Mouse (Mus musculus) MEL (cell line): ENCODE results near the gene Myh9. TPM values are rescaled to one million over a fixed set of nuclear protein-coding genes. Genes with fewer than 3 reads are reported as not detected.
A peak's percentile ranks its signal among the peaks of the same experiment; 100 is the strongest.
"Not testable (repeated sequence)": the region's sequence is repeated elsewhere in the genome, so short reads cannot be mapped to it uniquely, and the experiment has no call there.

ENCODE experiments used
- DNase-seq: peaks from one replicate; pipeline ENCODE4 v3.0.0; 2011; ENCODE audit warnings: low read depth, low spot score
- H3K27ac ChIP-seq: 2 replicates; pipeline ENCODE4 v1.5.1; 2012; ENCODE audit warnings: low read depth, mild to moderate bottlenecking, control low read depth, low read length, moderate library complexity; ENCODE audit not compliant: control insufficient read depth
- H3K27me3 ChIP-seq, 2 experiments: fragments of 150-350 bp in 1 of 2; sonication (generic) in 1 of 2; 2 replicates each; pipeline ENCODE4 v1.6.1; 2012; ENCODE audit warnings: low read length in 2 of 2, mild to moderate bottlenecking in 2 of 2, improper control_type of control experiment in 1 of 2, moderate library complexity in 1 of 2; ENCODE audit not compliant: insufficient read depth in 2 of 2, control insufficient read depth in 1 of 2
- H3K36me3 ChIP-seq, 2 experiments: 2 replicates each; pipeline ENCODE4 v1.6.1; 2012 to 2014; ENCODE audit warnings: low read length in 2 of 2, improper control_type of control experiment in 1 of 2, inconsistent platforms in 1 of 2, mild to moderate bottlenecking in 1 of 2; ENCODE audit not compliant: insufficient read depth in 2 of 2, control insufficient read depth in 1 of 2
- H3K4me1 ChIP-seq, 2 experiments: fragments of 150-350 bp in 1 of 2; sonication (generic) in 1 of 2; 2 replicates each; pipeline ENCODE4 v1.6.1; 2012; ENCODE audit warnings: low read length in 2 of 2, improper control_type of control experiment in 1 of 2, mild to moderate bottlenecking in 1 of 2; ENCODE audit not compliant: insufficient read depth in 2 of 2, control insufficient read depth in 1 of 2
- H3K4me3 ChIP-seq, 2 experiments: fragments of 150-350 bp in 1 of 2; sonication (generic) in 1 of 2; 2 replicates each; pipeline ENCODE4 v1.5.1; 2012; ENCODE audit warnings: low read depth in 2 of 2, low read length in 2 of 2, mild to moderate bottlenecking in 2 of 2, moderate library complexity in 2 of 2, control low read depth in 1 of 2, improper control_type of control experiment in 1 of 2; ENCODE audit not compliant: control insufficient read depth in 1 of 2, insufficient read depth in 1 of 2
- H3K79me2 ChIP-seq: 2 replicates; pipeline ENCODE4 v1.6.1; 2012; ENCODE audit warnings: mild to moderate bottlenecking, low read length, moderate library complexity; ENCODE audit not compliant: control insufficient read depth, poor library complexity, insufficient read depth
- H3K9ac ChIP-seq: 2 replicates; pipeline ENCODE4 v1.6.1; 2012; ENCODE audit warnings: low read depth, mild to moderate bottlenecking, control low read depth, low read length, moderate library complexity; ENCODE audit not compliant: control insufficient read depth, poor library complexity, severe bottlenecking
- H3K9me3 ChIP-seq: fragments of 150-350 bp; sonication (generic); replicated peaks from 2 replicates; pipeline ENCODE4 v1.6.1; 2012; ENCODE audit warnings: mild to moderate bottlenecking, low read length, improper control_type of control experiment, moderate library complexity; ENCODE audit not compliant: insufficient read depth
- CTCF ChIP-seq, 3 experiments: IDR thresholded peaks in 2 of 3; conservative IDR thresholded peaks in 1 of 3; 2 replicates each; pipeline ENCODE4 v1.5.1; 2011 to 2012; ENCODE audit warnings: low read length in 3 of 3, low read depth in 2 of 3, mild to moderate bottlenecking in 2 of 3, improper control_type of control experiment in 1 of 3, inconsistent platforms in 1 of 3, mixed read lengths in 1 of 3, moderate library complexity in 1 of 3; ENCODE audit not compliant: control insufficient read depth in 1 of 3, insufficient read depth in 1 of 3, poor library complexity in 1 of 3, severe bottlenecking in 1 of 3
- GATA1 ChIP-seq: IDR thresholded peaks from 2 replicates; pipeline ENCODE4 v1.6.1; 2011; ENCODE audit warnings: low read depth, low read length, improper control_type of control experiment
- KAT2A ChIP-seq: conservative IDR thresholded peaks from 2 replicates; pipeline ENCODE4 v1.6.1; 2012; ENCODE audit warnings: low read depth, low read length, improper control_type of control experiment, inconsistent platforms
- RAD21 ChIP-seq: IDR thresholded peaks from 2 replicates; pipeline ENCODE4 v1.6.1; 2011; ENCODE audit warnings: mild to moderate bottlenecking, low read depth, low read length, improper control_type of control experiment
- RCOR1 ChIP-seq: IDR thresholded peaks from 2 replicates; pipeline ENCODE4 v1.6.1; 2012; ENCODE audit warnings: low read depth, mild to moderate bottlenecking, inconsistent platforms, low read length, improper control_type of control experiment
- SMC3 ChIP-seq: IDR thresholded peaks from 2 replicates; pipeline ENCODE4 v1.6.1; 2011; ENCODE audit warnings: low read depth, low read length, improper control_type of control experiment
- USF1 ChIP-seq: IDR thresholded peaks from 2 replicates; pipeline ENCODE4 v1.6.1; 2014; ENCODE audit warnings: low read depth, mild to moderate bottlenecking, inconsistent platforms, low read length, improper control_type of control experiment, moderate library complexity
- ZNF384 ChIP-seq: IDR thresholded peaks from 2 replicates; pipeline ENCODE4 v1.6.1; 2012; ENCODE audit warnings: low read depth, mild to moderate bottlenecking, inconsistent platforms, low read length, improper control_type of control experiment
- polyA plus RNA-seq, 2 experiments: library from polyadenylated mRNA; stranded (reverse) in 1 of 2; unstranded in 1 of 2; fragments of >175 nt in 1 of 2; fragments of >200 nt in 1 of 2; gene quantifications; 2 replicates each; pipeline versions ENCODE4 v1.2.1 to v1.2.4; 2012; ENCODE audit warnings: low replicate concordance in 2 of 2, low read depth in 1 of 2; ENCODE audit not compliant: insufficient read length in 2 of 2, insufficient read depth in 1 of 2, missing spikeins in 1 of 2
- total RNA-seq: library from RNA; depleted of rRNA; stranded (reverse); fragments of 300-350 nt; gene quantifications from 2 replicates; pipeline ENCODE4 v1.2.3, GENCODE M21; 2012

Gene Myh9
- total and polyA plus RNA-seq, 3 experiments = 59.3 to 176 (median 158) TPM

GRCm38 (mm10) chr15:77740511-77741297, 101.3 kb downstream of the Myh9 start:
- Histone ChIP-seq H3K79me2 (no peaks in the 10 kb centered on the region), H3K4me1 (peaks cover 0 to 3% of the 10 kb centered on the region in 2 experiments; a peak in 1 of 4 replicates), H3K27ac (no peak overlapping the region), H3K9me3 (no peaks in the 10 kb centered on the region), H3K4me3 (no peak overlapping the region), H3K9ac (no peak overlapping the region), H3K27me3 (no peaks in the 10 kb centered on the region), H3K36me3 (peaks cover 0 to 3% of the 10 kb centered on the region in 2 experiments; a peak in 1 of 4 replicates)
- TF ChIP-seq SMC3 (peak; percentile 8; the same call in 1 of the 2 replicates), USF1 (no peak), CTCF (IDR thresholded peaks at IDR 0.05 in 2 of 3, conservative IDR thresholded peaks at IDR 0.05 in 1 of 3; ENCODE audit: control insufficient read depth in 1 of 3, insufficient read depth in 1 of 3, low read depth in 2 of 3, low read length in 3 of 3, poor library complexity in 1 of 3, severe bottlenecking in 1 of 3) (peak; percentile 11 to 45 (median 34); a peak in 4 of 6 replicates), RAD21 (peak; percentile 24), KAT2A (no peak)
- peak; percentile 25 for DNase-seq

- H3K79me2 ChIP-seq, H3K4me1 ChIP-seq, H3K4me3 ChIP-seq, H3K27ac ChIP-seq, DNase-seq, H3K9me3 ChIP-seq, H3K9ac ChIP-seq, H3K36me3 ChIP-seq, H3K27me3 ChIP-seq: not testable (repeated sequence)
These were observed 108.1 kb downstream of the Myh9 start for GRCm38 (mm10) chr15:77733903-77734302.

GRCm38 (mm10) chr15:77733380-77733779, 108.6 kb downstream of the Myh9 start:
- H3K27ac ChIP-seq, H3K27me3 ChIP-seq, H3K79me2 ChIP-seq, H3K9me3 ChIP-seq, H3K4me1 ChIP-seq, H3K36me3 ChIP-seq, H3K4me3 ChIP-seq, H3K9ac ChIP-seq: not testable (repeated sequence)
- TF ChIP-seq ZNF384 = peak; percentile 84
- TF ChIP-seq GATA1 = 0 out of 2 replicates have a peak, but pooled peaks have one; percentile 5
- TF ChIP-seq RCOR1 = peak; percentile 58; the same call in 1 of the 2 replicates
- peak; percentile 38 for DNase-seq

GRCm38 (mm10) chr15:77732851-77733250, 109.1 kb downstream of the Myh9 start:
- not testable (repeated sequence) for DNase-seq, H3K9ac ChIP-seq, H3K9me3 ChIP-seq, H3K4me1 ChIP-seq, H3K79me2 ChIP-seq, H3K27me3 ChIP-seq, H3K36me3 ChIP-seq, H3K27ac ChIP-seq, H3K4me3 ChIP-seq
